Mouse (Mus musculus): Measurements from ENCODE around the gene Ccz1.

DNA sequence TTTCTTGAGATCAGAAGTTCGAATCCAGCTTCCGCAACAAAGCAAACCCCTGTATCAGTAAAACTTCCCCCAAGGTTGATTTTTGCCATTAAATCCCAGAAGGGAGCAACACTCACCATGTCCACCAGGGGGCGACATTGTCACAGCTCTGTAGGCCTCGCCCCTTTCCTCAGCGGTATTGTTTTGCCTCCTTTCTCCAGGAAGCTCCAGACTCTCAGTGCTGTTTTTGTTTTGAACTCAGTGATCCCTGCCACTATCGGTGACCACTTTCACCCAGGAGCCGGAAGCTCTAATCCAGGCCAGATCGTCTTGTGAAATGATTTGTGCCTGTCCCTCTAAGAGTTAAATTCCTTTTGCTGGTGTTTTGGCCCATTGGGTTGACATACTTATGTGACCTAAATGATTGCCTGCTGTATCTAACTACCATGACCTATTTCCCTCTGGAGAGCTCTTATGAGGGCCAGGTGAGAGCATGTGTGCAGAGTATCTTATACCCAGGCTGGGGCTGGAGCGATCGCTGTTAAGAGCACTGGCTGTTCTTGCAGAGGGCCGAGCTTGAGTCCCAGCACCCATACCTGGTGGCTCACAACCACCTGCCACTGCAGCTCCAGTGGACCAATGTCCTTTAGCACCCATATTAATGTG, 26.2 kb upstream of the Ccz1 start:
- peak; percentile 96 for TF ChIP-seq CTCF (IDR thresholded peaks at IDR 0.05; ENCODE audit: control insufficient read depth, insufficient read depth, low read length)
- no peak for TF ChIP-seq POLR2A (IDR thresholded peaks at IDR 0.05; ENCODE audit: borderline replicate concordance, control insufficient read depth, low read depth, low read length)
